Mouse (Mus musculus): ENCODE data around the gene Midn. TPM values are rescaled to one million over a fixed set of nuclear protein-coding genes. Genes with fewer than 3 reads are reported as not detected.

Gene Midn
- polyA plus RNA-seq, 1 experiment from 2014 or later = 31.9 TPM

DNA sequence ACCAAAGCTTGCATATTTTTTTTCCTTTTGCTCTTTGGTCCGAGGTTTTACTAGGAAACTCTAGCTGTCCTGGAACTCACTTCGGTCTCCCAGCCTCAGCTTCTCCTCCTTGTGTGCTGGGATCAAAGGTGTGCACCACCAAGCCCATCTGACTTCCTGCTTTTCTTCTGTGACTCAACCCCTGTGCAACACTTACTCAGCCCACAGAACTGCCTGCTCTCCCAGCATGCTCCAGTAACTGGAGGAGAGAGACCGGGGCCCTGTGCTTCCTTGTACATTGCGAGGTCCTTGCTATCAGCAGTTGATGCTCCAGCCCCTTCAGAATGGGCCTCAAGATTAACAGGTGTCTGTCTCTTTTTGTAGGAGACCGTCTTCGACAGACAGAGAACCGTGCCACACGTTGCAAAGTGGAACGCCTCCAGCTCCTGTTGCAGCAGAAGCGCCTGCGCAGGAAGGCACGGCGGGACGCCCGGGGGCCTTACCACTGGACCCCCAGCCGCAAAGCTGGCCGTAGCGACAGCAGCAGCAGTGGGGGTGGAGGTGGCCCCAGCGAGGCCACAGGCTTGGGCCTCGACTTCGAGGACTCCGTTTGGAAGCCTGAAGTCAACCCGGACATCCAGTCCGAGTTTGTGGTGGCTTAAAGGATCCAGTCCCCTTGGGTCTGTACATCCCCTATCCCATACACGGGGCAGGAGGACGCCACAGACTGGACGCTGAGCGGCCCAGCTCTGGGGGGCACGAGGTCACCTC, 8.1 kb downstream of the Midn start:
- H3K9ac ChIP-seq (ENCODE audit: low read depth, low read length) = no peak overlapping the region

DNA sequence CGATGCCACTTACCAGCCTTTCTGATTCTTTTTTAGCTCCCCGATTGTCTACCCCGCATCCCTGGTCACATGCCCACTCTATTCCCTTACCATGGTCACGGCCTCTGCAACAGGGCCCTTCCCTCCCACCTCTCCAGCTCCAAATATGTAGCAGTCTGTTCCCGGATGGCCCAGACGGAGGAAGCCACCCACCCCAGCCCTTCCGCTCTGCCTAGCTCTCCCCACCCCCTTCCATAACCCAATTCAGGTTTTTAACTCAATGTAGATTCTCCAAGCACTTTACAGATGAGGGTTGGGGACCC, 8.6 kb downstream of the Midn start:
- Histone ChIP-seq H3K4me1 (ENCODE audit: control insufficient read depth, insufficient read depth, low read length) (peaks cover 89% of the 10 kb centered on the region), H3K27ac (ENCODE audit: low read depth, low read length) (peak overlapping the region; percentile 57), H3K9ac (ENCODE audit: low read depth, low read length) (no peak overlapping the region), H3K27me3 (ENCODE audit: control insufficient read depth, insufficient read depth, low read length) (no peaks in the 10 kb centered on the region), H3K36me3 (ENCODE audit: control insufficient read depth, insufficient read depth, low read length) (peaks cover 45% of the 10 kb centered on the region), H3K4me2 (no peak overlapping the region), H3K4me3 (ENCODE audit: low read depth, low read length) (no peak overlapping the region), H3K9me3 (replicated peaks; ENCODE audit: control insufficient read depth, low read length) (no peaks in the 10 kb centered on the region)
- no peak for ATAC-seq (replicated peaks; ENCODE audit: insufficient number of reproducible peaks, low FRiP score, low TSS enrichment)
- 58% methylated on average over 7 of the region's 7 CpGs for WGBS (ENCODE audit: insufficient replicate concordance)

More for the DNA sequence above, 8.1 kb downstream of the Midn start:
- Histone ChIP-seq H3K4me3 (ENCODE audit: low read depth, low read length) (no peak overlapping the region), H3K4me2 (no peak overlapping the region), H3K9me3 (replicated peaks; ENCODE audit: control insufficient read depth, low read length) (no peaks in the 10 kb centered on the region), H3K27ac (ENCODE audit: low read depth, low read length) (peak overlapping the region; percentile 57), H3K27me3 (ENCODE audit: control insufficient read depth, insufficient read depth, low read length) (no peaks in the 10 kb centered on the region), H3K4me1 (ENCODE audit: control insufficient read depth, insufficient read depth, low read length) (peaks cover 84% of the 10 kb centered on the region), H3K36me3 (ENCODE audit: control insufficient read depth, insufficient read depth, low read length) (peaks cover 48% of the 10 kb centered on the region)
- 84% methylated on average over 29 of the region's 29 CpGs for WGBS (ENCODE audit: insufficient replicate concordance)
- no peak for ATAC-seq (replicated peaks; ENCODE audit: insufficient number of reproducible peaks, low FRiP score, low TSS enrichment)

DNA sequence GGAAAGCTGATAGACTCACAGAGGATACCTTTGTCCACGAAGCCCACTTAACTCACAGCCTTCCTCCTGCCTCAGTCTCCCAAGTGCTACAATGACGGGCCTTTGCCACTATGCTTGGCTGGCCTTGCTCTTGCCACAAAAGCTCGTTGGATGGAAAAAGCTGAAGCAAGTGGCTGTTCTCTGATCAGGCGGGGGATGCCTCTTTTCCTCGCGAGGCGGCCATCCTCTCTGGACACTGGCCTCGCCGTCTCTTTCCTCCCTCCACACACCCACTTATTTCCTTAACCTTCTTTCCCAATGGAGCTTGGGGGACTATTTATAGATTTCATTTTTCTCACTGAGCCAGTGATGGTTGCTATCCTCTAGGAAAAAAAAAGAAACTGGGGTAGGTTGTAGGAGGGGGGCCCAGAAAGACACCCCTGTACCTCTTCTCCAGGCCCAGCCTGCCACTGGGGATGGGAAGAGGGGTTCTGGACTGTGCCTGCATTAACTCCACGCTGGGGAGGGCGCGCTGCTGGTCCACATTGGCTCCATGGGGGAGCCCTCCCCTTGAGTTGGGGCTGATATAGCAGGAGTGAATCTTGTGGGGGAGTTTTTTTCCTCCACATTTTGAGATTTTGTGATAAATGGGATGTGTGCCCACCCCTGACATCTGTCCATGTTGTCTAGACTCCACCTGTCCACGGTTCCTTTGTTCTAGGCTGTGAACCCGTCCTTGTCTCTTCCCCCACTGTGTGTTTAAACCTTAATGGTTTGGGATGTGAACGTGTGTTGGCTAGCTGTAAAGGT, 9.3 kb downstream of the Midn start:
- H3K27me3 ChIP-seq (ENCODE audit: control insufficient read depth, insufficient read depth, low read length) = no peaks in the 10 kb centered on the region
- H3K9ac ChIP-seq (ENCODE audit: low read depth, low read length) = no peak overlapping the region
- ATAC-seq (replicated peaks; ENCODE audit: insufficient number of reproducible peaks, low FRiP score, low TSS enrichment) = no peak
- 57% methylated on average over 15 of the region's 15 CpGs for WGBS (ENCODE audit: insufficient replicate concordance)
- H3K4me1 ChIP-seq (ENCODE audit: control insufficient read depth, insufficient read depth, low read length) = peaks cover 93% of the 10 kb centered on the region
- no peak overlapping the region for H3K4me3 ChIP-seq (ENCODE audit: low read depth, low read length)
- H3K36me3 ChIP-seq (ENCODE audit: control insufficient read depth, insufficient read depth, low read length) = peaks cover 44% of the 10 kb centered on the region
- H3K9me3 ChIP-seq (replicated peaks; ENCODE audit: control insufficient read depth, low read length) = no peaks in the 10 kb centered on the region
- peak overlapping the region; percentile 32 for H3K27ac ChIP-seq (ENCODE audit: low read depth, low read length)
- no peak overlapping the region for H3K4me2 ChIP-seq

DNA sequence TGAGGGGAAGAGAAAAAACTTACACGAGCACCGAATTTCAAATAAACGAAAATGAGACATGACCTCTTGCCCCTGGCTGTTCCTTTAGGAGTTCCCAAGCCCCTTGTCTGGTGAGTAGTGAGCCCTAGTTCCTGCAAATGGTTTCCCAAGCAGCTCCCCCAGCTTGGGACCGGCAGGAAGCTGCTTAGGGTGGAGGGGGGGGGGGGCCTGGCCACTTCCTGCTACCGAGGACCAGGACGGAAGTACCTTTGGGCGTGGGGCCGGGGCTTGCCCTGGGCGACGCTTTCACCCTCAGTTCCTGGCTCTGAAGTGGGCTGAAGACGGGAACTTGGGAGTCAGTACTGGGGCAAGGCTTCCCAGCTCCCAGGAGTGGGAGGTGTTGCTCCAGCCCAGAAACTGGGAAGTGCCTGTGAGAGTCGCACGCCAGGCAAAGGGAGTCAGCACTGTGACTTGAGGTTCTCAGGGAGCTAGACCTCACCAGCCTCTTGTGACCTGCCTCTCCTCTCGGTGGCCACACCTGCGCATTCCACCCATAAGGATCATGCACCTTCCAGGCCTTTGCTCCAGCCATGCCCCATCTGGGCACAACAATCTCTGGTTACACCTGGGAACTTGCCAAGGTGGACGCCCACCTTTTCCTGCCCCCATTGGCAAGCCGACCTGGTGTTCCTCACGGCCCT, 10.4 kb downstream of the Midn start:
- Histone ChIP-seq H3K27me3 (ENCODE audit: control insufficient read depth, insufficient read depth, low read length) (no peaks in the 10 kb centered on the region), H3K27ac (ENCODE audit: low read depth, low read length) (peak overlapping the region; percentile 99), H3K9ac (ENCODE audit: low read depth, low read length) (peak overlapping the region; percentile 67), H3K4me1 (ENCODE audit: control insufficient read depth, insufficient read depth, low read length) (peaks cover 92% of the 10 kb centered on the region), H3K36me3 (ENCODE audit: control insufficient read depth, insufficient read depth, low read length) (peaks cover 37% of the 10 kb centered on the region), H3K9me3 (replicated peaks; ENCODE audit: control insufficient read depth, low read length) (no peaks in the 10 kb centered on the region), H3K4me2 (peak overlapping the region; percentile 90), H3K4me3 (ENCODE audit: low read depth, low read length) (peak overlapping the region; percentile 5; the same call in 1 of the 2 replicates)
- 13% methylated on average over 18 of the region's 18 CpGs for WGBS (ENCODE audit: insufficient replicate concordance)
- ATAC-seq (replicated peaks; ENCODE audit: insufficient number of reproducible peaks, low FRiP score, low TSS enrichment) = no peak

DNA sequence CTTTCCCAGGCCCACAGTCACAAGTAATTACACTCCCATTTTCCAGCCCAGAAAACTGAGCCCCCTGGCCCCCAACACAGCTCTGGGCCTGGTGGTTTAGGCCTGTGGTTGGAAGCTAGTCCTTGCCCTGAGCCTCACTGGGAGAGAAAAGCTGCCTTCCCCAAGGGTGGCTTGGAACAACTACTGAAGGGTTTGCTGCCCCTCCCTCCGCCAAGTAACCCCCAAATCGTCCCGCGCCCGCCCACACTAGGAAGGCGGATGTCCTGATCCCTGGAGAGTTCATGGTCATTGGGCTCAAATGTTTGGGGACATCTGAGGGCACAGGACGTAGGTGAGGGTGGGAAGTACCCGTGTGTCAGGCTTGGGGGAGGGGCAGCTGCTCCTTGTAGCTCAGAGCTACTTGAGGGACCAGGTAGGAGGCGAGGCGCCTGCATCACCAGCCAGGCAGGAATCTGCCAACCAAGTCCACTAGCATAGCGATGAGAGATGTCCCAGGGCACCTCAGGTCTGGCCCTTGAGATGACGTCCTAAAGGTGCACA, 11.0 kb downstream of the Midn start:
- H3K4me2 ChIP-seq = peak overlapping the region; percentile 90
- ATAC-seq (replicated peaks; ENCODE audit: insufficient number of reproducible peaks, low FRiP score, low TSS enrichment) = peak; percentile 5; the same call in 1 of the 2 replicates
- H3K9ac ChIP-seq (ENCODE audit: low read depth, low read length) = peak overlapping the region; percentile 67
- peak overlapping the region; percentile 44 for H3K4me3 ChIP-seq (ENCODE audit: low read depth, low read length)
- H3K27me3 ChIP-seq (ENCODE audit: control insufficient read depth, insufficient read depth, low read length) = no peaks in the 10 kb centered on the region
- H3K36me3 ChIP-seq (ENCODE audit: control insufficient read depth, insufficient read depth, low read length) = peaks cover 30% of the 10 kb centered on the region
- peaks cover 91% of the 10 kb centered on the region for H3K4me1 ChIP-seq (ENCODE audit: control insufficient read depth, insufficient read depth, low read length)
- H3K9me3 ChIP-seq (replicated peaks; ENCODE audit: control insufficient read depth, low read length) = no peaks in the 10 kb centered on the region
- 6% methylated on average over 12 of the region's 12 CpGs for WGBS (ENCODE audit: insufficient replicate concordance)
- peak overlapping the region; percentile 99 for H3K27ac ChIP-seq (ENCODE audit: low read depth, low read length)

DNA sequence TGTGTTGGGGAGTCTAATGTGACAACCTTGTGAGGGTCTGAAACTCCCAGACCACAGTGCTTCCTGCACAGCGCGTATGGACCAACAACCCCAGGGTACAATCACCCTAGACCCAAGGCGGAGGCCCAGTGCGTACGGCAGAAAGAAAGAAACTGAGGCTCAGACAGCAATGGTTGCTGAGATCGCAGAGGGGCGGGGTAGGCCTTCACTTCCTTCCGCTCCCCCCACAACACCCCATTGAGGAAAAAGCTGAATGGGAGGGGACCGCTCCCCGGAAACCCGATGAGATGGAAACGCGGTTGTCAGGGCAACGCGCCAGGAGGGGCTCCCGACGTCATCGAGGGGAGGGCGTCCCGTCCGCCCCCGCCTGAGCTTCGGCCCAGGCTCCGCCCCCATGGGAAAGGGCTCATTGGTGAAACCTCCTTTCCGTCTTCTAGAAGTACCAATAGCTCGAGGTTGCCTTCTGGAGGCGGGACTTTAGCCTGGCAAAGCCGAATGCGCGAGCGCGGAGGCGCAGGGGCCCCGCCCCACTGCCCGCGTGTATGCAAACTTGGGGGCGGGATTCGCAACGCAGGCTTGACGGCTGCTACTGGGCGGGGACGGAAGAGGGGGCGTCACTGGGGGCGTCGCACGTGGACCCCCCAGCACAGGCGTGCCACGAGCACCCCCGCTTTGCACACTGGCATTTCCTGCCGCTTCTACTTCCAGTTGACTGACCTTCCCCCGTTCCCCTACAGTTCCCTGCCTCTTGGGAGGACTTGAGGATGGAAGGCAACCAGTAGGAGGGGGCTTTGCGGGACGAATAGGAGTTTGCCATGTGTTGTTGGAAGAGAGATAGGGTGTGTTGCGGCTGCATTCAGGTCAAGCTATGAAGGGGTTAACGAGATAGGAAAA, 11.7 kb downstream of the Midn start:
- WGBS (ENCODE audit: insufficient replicate concordance) = under 1% methylated on average over 55 of the region's 55 CpGs
- ATAC-seq (replicated peaks; ENCODE audit: insufficient number of reproducible peaks, low FRiP score, low TSS enrichment) = peak; percentile 69

DNA sequence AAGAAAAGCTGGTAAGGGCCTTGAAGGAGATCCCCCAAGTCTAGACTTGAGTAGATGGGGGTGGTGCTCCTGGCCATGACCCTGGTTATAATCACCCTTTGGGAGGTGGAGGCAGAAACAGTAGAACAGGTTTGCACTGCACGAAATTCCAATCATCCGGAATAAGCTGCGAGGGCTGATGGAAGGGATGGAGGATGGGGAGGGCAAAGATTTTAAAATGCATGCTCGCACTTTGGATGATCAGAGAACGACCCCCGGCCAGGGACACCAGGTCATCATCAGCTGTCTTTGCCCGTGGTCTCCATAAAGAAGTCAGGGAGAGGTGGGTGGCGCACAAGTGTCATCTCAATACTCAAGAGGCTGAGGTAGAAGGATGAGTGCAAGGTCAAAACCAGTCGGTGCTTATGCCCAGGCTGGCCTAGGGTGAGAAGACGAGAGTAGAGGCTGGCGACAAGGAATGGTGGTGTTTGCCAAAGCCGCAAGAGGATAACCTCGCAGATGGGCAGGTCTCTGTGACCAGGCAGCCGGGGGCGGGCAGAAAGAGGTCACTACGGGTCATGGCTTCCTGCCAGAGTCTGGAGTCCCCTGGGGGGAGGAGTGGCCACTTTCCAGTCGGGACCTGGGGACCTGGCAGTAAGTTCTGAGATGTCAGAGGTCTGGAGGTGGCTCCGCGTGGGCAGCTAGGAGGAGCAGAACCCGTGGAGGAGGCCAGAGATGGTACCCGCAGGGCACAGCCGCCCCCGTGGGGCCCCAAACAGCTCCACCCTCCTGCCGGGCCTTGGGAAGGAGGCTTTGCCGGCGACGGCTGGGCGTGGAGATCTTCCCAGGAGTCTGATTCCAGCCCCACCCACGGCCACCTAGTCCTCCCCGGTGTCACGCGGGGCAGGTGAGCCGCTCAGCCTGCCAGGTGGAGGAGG, 12.6 kb downstream of the Midn start:
- Histone ChIP-seq H3K9ac (ENCODE audit: low read depth, low read length) (peak overlapping the region; percentile 65), H3K4me1 (ENCODE audit: control insufficient read depth, insufficient read depth, low read length) (peaks cover 91% of the 10 kb centered on the region), H3K9me3 (replicated peaks; ENCODE audit: control insufficient read depth, low read length) (no peaks in the 10 kb centered on the region), H3K36me3 (ENCODE audit: control insufficient read depth, insufficient read depth, low read length) (peaks cover 14% of the 10 kb centered on the region), H3K4me2 (peak overlapping the region; percentile 90), H3K4me3 (ENCODE audit: low read depth, low read length) (peak overlapping the region; percentile 44), H3K27ac (ENCODE audit: low read depth, low read length) (peak overlapping the region; percentile 99), H3K27me3 (ENCODE audit: control insufficient read depth, insufficient read depth, low read length) (no peaks in the 10 kb centered on the region)
- under 1% methylated on average over 33 of the region's 33 CpGs for WGBS (ENCODE audit: insufficient replicate concordance)
- ATAC-seq (replicated peaks; ENCODE audit: insufficient number of reproducible peaks, low FRiP score, low TSS enrichment) = peak; percentile 1; the same call in 1 of the 2 replicates

More for the DNA sequence above, 11.7 kb downstream of the Midn start:
- peak overlapping the region; percentile 67 for H3K9ac ChIP-seq (ENCODE audit: low read depth, low read length)
- H3K36me3 ChIP-seq (ENCODE audit: control insufficient read depth, insufficient read depth, low read length) = peaks cover 23% of the 10 kb centered on the region
- H3K27ac ChIP-seq (ENCODE audit: low read depth, low read length) = peak overlapping the region; percentile 99
- no peaks in the 10 kb centered on the region for H3K27me3 ChIP-seq (ENCODE audit: control insufficient read depth, insufficient read depth, low read length)
- H3K4me3 ChIP-seq (ENCODE audit: low read depth, low read length) = peak overlapping the region; percentile 44
- H3K4me2 ChIP-seq = peak overlapping the region; percentile 90
- peaks cover 91% of the 10 kb centered on the region for H3K4me1 ChIP-seq (ENCODE audit: control insufficient read depth, insufficient read depth, low read length)
- H3K9me3 ChIP-seq (replicated peaks; ENCODE audit: control insufficient read depth, low read length) = no peaks in the 10 kb centered on the region

Measured in heart, embryonic 11.5 days (tissue).